Mouse (Mus musculus) forebrain, embryonic 11.5 days (tissue): ENCODE measurements at regions not wholly inside any gene's neighbourhood (a gene's known extent, or its start where the extent isn't known, plus 50 kb on each side); places are given as distances from the start of the nearest gene placed in this dataset.

Source experiments
- ATAC-seq: fragments of 200-750 bp; cut with Nextera tagmentation; replicated peaks from 2 replicates; pipeline ENCODE4 v1.8.0; 2017; ENCODE audit warnings: moderate TSS enrichment; ENCODE audit not compliant: low FRiP score
- DNase-seq: peaks from one replicate; pipeline ENCODE4 v3.0.0-alpha.2; 2017; ENCODE audit warnings: low spot score
- H3K27ac ChIP-seq: fragments of 300-500 bp; sonication (generic); 2 replicates; pipeline ENCODE4 v1.5.1; 2014; ENCODE audit warnings: low read depth, low read length
- H3K27me3 ChIP-seq: fragments of 300-500 bp; sonication (generic); 2 replicates; pipeline ENCODE4 v1.6.1; 2014; ENCODE audit warnings: mild to moderate bottlenecking, low read length, mixed read lengths; ENCODE audit not compliant: control insufficient read depth, insufficient read depth
- H3K36me3 ChIP-seq: fragments of 300-500 bp; sonication (generic); 2 replicates; pipeline ENCODE4 v1.6.1; 2014; ENCODE audit warnings: mild to moderate bottlenecking, low read length, moderate library complexity, mixed read lengths; ENCODE audit not compliant: control insufficient read depth, insufficient read depth
- H3K4me1 ChIP-seq: fragments of 300-500 bp; sonication (generic); replicated peaks from 2 replicates; pipeline ENCODE4 v1.6.1; 2014; ENCODE audit warnings: low read length, mixed read lengths; ENCODE audit not compliant: control insufficient read depth, insufficient read depth
- H3K4me2 ChIP-seq: fragments of 300-500 bp; sonication (generic); 2 replicates; pipeline ENCODE4 v1.6.1; 2014; ENCODE audit warnings: low read depth, mild to moderate bottlenecking, low read length, moderate library complexity, mixed read lengths; ENCODE audit not compliant: severe bottlenecking
- H3K4me3 ChIP-seq: fragments of 300-500 bp; sonication (generic); 2 replicates; pipeline ENCODE4 v1.5.1; 2014; ENCODE audit warnings: low read depth, low read length
- H3K9ac ChIP-seq: fragments of 300-500 bp; sonication (generic); 2 replicates; pipeline ENCODE4 v1.6.1; 2014; ENCODE audit warnings: low read length
- H3K9me3 ChIP-seq: fragments of 300-500 bp; sonication (generic); 2 replicates; pipeline ENCODE4 v1.6.1; 2016; ENCODE audit warnings: low read length, mixed read lengths; ENCODE audit not compliant: control insufficient read depth
- WGBS: fragments of 180-500 bp; shearing (Covaris S2); extraction: QIAGEN DNeasy Blood & Tissue Kit; methylation state at CpG from one replicate; pipeline ENCODE4 v1.1.7; 2014; 5-methylcytosine and 5-hydroxymethylcytosine counted together

DNA sequence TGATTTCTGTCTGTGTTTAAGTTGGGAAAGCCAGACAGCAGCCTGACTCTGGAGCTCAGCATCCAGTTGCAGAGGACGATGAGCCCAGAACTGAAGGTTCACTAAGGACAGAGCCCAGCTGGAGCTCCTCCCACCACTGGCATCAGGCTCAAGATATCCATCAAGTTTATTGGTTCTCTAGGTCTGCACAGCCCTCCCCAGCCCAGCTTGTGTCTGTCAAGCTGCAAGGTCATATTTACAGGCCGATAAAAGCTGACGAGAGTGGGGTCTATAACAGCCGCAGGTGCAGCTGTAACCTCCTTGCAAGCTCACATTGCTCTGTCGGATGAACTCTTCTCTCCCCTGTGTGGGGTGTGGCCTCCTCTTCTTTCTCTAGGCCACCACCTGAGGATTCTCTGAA lies 184.3 kb downstream of the Ajap1 start:
- H3K36me3 ChIP-seq, result no peaks in the 10 kb centered on the region
- no peak overlapping the region for H3K4me2 ChIP-seq
- H3K4me1 ChIP-seq, result no peaks in the 10 kb centered on the region; the same call in 1 of the 2 replicates
- WGBS, result 90% methylated on average over 5 of the region's 5 CpGs
- no peak overlapping the region for H3K4me3 ChIP-seq
- no peak for ATAC-seq
- H3K9me3 ChIP-seq, result no peaks in the 10 kb centered on the region
- H3K9ac ChIP-seq, result no peak overlapping the region
- no peak for DNase-seq
- H3K27ac ChIP-seq, result no peak overlapping the region
- no peaks in the 10 kb centered on the region for H3K27me3 ChIP-seq

DNA sequence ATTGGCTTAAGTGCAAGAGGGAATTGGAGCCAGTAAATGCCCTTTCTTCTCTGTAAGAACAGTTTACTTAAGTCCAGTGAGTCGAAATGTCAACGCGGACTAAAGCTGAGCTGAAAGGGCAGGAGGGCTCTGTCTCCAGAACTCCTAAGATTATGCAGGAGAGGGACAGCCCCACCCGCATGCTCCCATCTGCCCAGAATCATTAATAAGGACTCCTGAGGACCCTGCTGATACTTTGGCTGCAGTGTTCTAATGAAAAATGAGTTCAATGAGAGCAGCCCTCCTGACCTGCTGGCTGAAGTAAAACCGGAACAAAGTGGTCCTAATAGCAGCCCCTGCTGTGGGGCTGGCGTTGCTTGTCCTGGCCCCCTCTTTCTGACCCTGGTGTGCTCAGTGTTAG lies 187.8 kb downstream of the Ajap1 start:
- no peaks in the 10 kb centered on the region for H3K9me3 ChIP-seq
- no peak overlapping the region for H3K4me2 ChIP-seq
- H3K36me3 ChIP-seq, result no peaks in the 10 kb centered on the region
- ATAC-seq (no peak), DNase-seq (no peak)
- WGBS, result 49% methylated on average over 6 of the region's 6 CpGs
- no peak overlapping the region for H3K9ac ChIP-seq
- no peaks in the 10 kb centered on the region for H3K27me3 ChIP-seq
- no peak overlapping the region for H3K27ac ChIP-seq
- H3K4me1 ChIP-seq, result no peaks in the 10 kb centered on the region; the same call in 1 of the 2 replicates
- H3K4me3 ChIP-seq, result no peak overlapping the region

DNA sequence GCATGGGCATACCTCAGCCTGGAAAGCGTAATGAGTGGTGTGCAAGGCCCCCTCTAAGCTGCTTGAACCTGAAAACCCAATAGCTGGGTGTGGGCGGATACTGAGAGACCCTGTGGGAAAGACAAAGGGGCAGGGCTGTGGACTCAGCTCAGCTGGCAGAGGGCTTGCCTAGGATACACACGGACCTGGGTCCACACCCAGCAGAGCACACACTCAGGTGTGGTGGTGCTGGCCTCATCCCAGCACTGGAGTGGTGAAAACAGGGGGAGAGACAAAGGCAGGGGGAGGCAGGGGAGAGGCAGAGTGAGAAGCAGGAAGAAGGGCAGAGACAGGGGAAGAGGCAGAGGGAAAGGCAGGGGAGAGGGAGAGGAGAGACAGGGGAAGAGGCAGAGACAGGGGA lies 189.5 kb downstream of the Ajap1 start:
- H3K4me1 ChIP-seq, result no peaks in the 10 kb centered on the region; the same call in 1 of the 2 replicates
- H3K9ac ChIP-seq, result no peak overlapping the region
- 42% methylated on average over 3 of the region's 3 CpGs for WGBS
- no peak for DNase-seq
- no peak overlapping the region for H3K4me3 ChIP-seq
- no peak overlapping the region for H3K4me2 ChIP-seq
- no peaks in the 10 kb centered on the region for H3K36me3 ChIP-seq
- no peak for ATAC-seq
- H3K27me3 ChIP-seq, result no peaks in the 10 kb centered on the region
- H3K9me3 ChIP-seq, result no peaks in the 10 kb centered on the region
- H3K27ac ChIP-seq, result no peak overlapping the region

DNA sequence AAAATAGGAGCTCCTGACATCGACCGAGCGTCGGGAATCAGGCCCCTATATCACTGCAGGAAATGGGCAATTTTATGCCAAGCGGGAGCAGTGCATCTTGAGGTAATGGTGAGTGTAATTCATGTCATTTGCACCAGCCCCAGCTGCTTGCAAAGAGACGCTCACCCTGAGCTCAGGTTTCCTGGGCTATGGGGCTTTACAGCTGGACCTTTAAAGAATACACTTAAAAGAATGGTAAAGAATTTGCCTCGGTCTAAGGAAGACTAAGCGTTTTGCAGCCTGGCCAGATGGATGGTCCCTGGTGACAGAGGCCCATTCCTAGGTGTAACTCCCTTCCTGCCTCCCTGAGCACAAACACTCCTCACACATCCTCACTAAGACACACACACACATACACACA lies 194.2 kb downstream of the Ajap1 start:
- 76% methylated on average over 8 of the region's 8 CpGs for WGBS
- DNase-seq, result no peak

GRCm38 (mm10) chr4:153284209-153284608 lies 198.4 kb downstream of the Ajap1 start:
- Histone ChIP-seq H3K4me1 (no peaks in the 10 kb centered on the region), H3K4me3 (no peak overlapping the region), H3K27me3 (no peaks in the 10 kb centered on the region), H3K4me2 (no peak overlapping the region), H3K36me3 (no peaks in the 10 kb centered on the region), H3K27ac (no peak overlapping the region), H3K9me3 (no peaks in the 10 kb centered on the region), H3K9ac (no peak overlapping the region)
- DNase-seq, result no peak
- WGBS, result 84% methylated on average over 5 of the region's 5 CpGs
- no peak for ATAC-seq

More for the DNA sequence above, 194.2 kb downstream of the Ajap1 start:
- no peaks in the 10 kb centered on the region for H3K27me3 ChIP-seq
- ATAC-seq, result no peak
- no peak overlapping the region for H3K4me3 ChIP-seq
- H3K4me1 ChIP-seq, result no peaks in the 10 kb centered on the region; the same call in 1 of the 2 replicates
- no peaks in the 10 kb centered on the region for H3K9me3 ChIP-seq
- no peak overlapping the region for H3K4me2 ChIP-seq
- H3K9ac ChIP-seq, result no peak overlapping the region
- H3K27ac ChIP-seq, result no peak overlapping the region
- no peaks in the 10 kb centered on the region for H3K36me3 ChIP-seq

DNA sequence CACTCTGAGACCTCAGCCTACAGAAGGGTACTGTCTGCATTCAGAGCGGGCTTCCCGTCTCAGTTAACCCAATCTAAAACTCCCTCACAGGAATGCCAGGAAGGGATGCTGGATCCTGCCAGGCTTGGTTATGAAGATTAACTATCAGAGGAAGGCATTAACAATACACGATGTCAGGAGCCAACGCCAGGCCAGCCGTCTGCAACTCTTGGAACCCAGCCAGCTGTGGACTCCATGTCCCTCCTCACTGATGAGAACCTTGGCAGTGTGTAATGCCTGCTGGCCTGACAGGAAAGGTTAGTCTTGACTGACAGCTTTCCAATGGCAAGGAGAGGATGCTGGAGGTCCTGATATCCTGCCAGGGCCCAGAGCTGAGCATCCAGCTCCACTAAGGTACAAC lies 206.0 kb downstream of the Ajap1 start:
- DNase-seq, result no peak
- H3K27me3 ChIP-seq, result no peaks in the 10 kb centered on the region
- H3K9me3 ChIP-seq, result no peaks in the 10 kb centered on the region
- H3K36me3 ChIP-seq, result no peaks in the 10 kb centered on the region
- no peak overlapping the region for H3K4me3 ChIP-seq
- no peak for ATAC-seq
- H3K4me2 ChIP-seq, result no peak overlapping the region
- no peak overlapping the region for H3K27ac ChIP-seq
- H3K9ac ChIP-seq, result no peak overlapping the region
- 89% methylated on average over 5 of the region's 5 CpGs for WGBS
- H3K4me1 ChIP-seq, result 0 out of 2 replicates have a peak, but pooled peaks cover 4% of the 10 kb centered on the region

GRCm38 (mm10) chr4:153271376-153271775 lies 211.2 kb downstream of the Ajap1 start:
- H3K9me3 ChIP-seq, result no peaks in the 10 kb centered on the region
- WGBS, result 20% methylated on average over 5 of the region's 5 CpGs
- no peaks in the 10 kb centered on the region for H3K27me3 ChIP-seq
- DNase-seq (no peak), ATAC-seq (no peak)
- H3K36me3 ChIP-seq, result no peaks in the 10 kb centered on the region
- H3K9ac ChIP-seq, result no peak overlapping the region; the same call in 1 of the 2 replicates
- peaks cover 8% of the 10 kb centered on the region; the same call in 1 of the 2 replicates for H3K4me1 ChIP-seq
- H3K4me2 ChIP-seq, result no peak overlapping the region
- no peak overlapping the region for H3K27ac ChIP-seq
- no peak overlapping the region for H3K4me3 ChIP-seq

- WGBS, result 87% methylated on average over 15 of the region's 15 CpGs
- no peak overlapping the region for H3K9ac ChIP-seq
- DNase-seq, result no peak
Observed at GRCm38 (mm10) chr4:153263216-153263805, 219.3 kb downstream of the Ajap1 start.

DNA sequence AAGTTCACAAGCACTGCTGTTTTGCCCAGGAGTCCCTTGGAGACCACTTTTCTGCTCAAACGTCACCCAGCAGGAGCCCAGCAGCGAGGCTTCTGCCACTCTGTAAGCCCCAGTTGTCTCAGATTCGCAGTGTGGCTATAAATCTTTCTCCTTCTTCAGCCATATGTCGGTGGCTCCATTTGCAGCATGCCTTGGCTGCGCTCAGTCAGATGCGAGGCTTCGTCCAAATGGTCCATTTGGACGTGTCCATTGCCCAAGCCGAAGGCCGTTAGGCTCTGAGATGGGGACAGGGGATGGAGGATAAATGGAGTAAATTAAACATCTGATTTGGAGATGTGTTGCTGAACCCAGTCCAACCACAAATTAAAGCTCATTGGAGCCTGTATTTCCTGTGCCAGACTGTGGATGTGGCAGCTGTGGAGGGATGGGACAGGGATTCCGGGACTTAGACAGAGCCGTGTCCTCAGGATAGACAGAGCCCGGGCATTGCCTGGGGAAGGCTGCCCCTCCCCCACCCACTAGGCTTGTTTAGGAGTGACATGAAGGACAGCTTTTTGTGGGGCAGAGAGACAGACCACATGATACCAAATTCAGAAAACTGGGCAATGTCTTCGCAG lies 221.6 kb downstream of the Ajap1 start:
- Histone ChIP-seq H3K9me3 (no peaks in the 10 kb centered on the region; the same call in 1 of the 2 replicates), H3K9ac (no peak overlapping the region), H3K4me3 (no peak overlapping the region), H3K27me3 (no peaks in the 10 kb centered on the region), H3K4me2 (no peak overlapping the region), H3K4me1 (no peaks in the 10 kb centered on the region), H3K36me3 (no peaks in the 10 kb centered on the region), H3K27ac (no peak overlapping the region)
- ATAC-seq (no peak), DNase-seq (no peak)
- 87% methylated on average over 14 of the region's 14 CpGs for WGBS

More at GRCm38 (mm10) chr4:153263216-153263805, 219.3 kb downstream of the Ajap1 start:
- no peaks in the 10 kb centered on the region for H3K27me3 ChIP-seq
- no peak for ATAC-seq
- H3K27ac ChIP-seq, result no peak overlapping the region
- no peaks in the 10 kb centered on the region for H3K4me1 ChIP-seq
- H3K4me2 ChIP-seq, result no peak overlapping the region
- no peaks in the 10 kb centered on the region; the same call in 1 of the 2 replicates for H3K9me3 ChIP-seq
- H3K4me3 ChIP-seq, result no peak overlapping the region
- H3K36me3 ChIP-seq, result no peaks in the 10 kb centered on the region
